Mouse (Mus musculus): Measurements from ENCODE around the gene Bpifb2.
"Not testable (repeated sequence)": the region's sequence is repeated elsewhere in the genome, so short reads cannot be mapped to it uniquely, and the experiment has no call there.

Gene Bpifb2

DNA sequence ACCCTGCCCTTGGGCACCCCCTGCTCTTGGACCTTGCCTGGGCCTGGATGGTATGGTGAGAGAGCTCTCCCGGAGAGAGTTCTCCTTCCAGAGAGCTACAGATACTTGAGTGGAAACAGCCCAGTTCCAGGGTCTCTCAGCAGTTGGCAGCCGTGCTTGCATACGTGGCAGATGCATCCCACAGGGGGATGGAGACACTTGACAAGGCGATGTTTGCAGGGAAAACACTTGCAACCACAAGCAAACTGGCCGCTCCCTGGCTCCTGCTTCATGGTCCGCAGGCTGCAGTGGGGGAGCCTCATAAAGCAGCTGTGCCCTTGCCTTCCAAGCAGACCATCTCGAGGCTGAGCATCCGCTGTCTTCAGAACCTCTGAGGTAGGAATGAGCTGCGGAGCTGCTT, at the start of gene Bpifb2:
Gene Bpifb2 (plus strand): TSS at position 301 of the 400 bp plus-strand sequence.
- no peak for DNase-seq (ENCODE audit: low spot score in 2 of 2)

- not testable (repeated sequence) for DNase-seq (ENCODE audit: low spot score in 2 of 2)
Observed at GRCm38 (mm10) chr2:153825900-153826299, 48.9 kb upstream of the Bpifb2 start.

GRCm38 (mm10) chr2:153827171-153827830, 47.5 kb upstream of the Bpifb2 start:
- no peak for DNase-seq (ENCODE audit: low spot score in 2 of 2)

DNA sequence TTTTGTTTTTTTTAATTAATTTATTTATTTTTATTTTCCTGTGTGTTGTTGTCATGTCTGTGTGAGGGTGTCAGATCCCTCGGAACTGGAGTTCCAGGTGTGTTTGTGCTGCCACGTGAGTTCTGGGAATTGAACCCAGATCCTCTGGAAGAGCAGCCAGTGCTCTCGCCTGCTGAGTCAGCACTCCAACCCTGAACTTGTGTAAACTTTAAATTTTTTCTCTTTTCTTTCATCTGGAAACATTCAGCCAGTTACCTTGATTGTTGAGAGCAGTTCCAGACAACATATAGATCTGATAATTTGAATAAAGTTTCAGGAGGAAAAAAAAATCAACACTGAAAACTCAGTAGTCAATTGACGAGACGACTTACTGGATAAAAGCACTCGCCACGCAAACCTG, 46.1 kb upstream of the Bpifb2 start:
- no peak for DNase-seq (ENCODE audit: low spot score in 2 of 2)

GRCm38 (mm10) chr2:153833291-153833690, 41.6 kb upstream of the Bpifb2 start:
- no peak for DNase-seq (ENCODE audit: low spot score in 2 of 2)

GRCm38 (mm10) chr2:153842854-153843253, 32.0 kb upstream of the Bpifb2 start:
- DNase-seq (ENCODE audit: low spot score in 2 of 2) = no peak

- no peak for DNase-seq (ENCODE audit: low spot score in 2 of 2)
Observed at GRCm38 (mm10) chr2:153848389-153848788, 26.5 kb upstream of the Bpifb2 start.

DNA sequence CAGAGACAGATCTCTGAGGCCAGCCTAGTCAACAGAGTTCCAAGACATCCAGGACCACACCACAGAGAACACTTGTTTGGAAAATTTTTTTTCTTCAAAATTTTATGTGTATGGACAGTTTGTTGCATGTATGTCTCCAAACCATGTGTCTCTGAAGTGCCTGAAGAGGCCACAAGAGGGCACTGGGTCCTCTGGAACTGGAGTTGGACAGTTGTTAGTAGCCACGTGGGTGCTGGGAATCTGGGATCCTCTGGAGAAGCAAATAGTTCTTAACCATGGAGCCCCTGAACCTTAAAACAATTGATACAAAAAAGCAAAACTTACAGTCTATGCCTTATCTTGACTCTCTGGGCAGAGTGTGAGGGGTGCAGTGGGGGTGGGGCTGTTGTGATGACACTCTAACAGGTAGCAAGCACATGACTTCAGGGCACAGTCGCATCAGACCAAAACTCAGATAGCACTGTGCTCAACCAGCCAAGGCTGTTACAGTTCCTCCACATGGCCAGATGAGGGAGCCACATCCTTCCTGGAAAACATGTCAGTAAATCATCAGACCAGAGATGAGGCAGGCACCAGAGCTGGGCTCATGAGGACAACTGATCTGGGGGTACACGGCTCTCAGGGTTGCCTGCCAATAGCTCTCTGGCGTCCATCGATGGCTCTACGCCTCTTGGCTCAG, 24.4 kb upstream of the Bpifb2 start:
- DNase-seq (ENCODE audit: low spot score in 2 of 2) = no peak

GRCm38 (mm10) chr2:153851030-153851360, 23.9 kb upstream of the Bpifb2 start:
- DNase-seq (ENCODE audit: low spot score in 2 of 2) = peak in 1 of 2 experiments; percentile 67

GRCm38 (mm10) chr2:153853544-153853943, 21.3 kb upstream of the Bpifb2 start:
- no peak for DNase-seq (ENCODE audit: low spot score in 2 of 2)

GRCm38 (mm10) chr2:153859581-153859980, 15.3 kb upstream of the Bpifb2 start:
- no peak for DNase-seq (ENCODE audit: low spot score in 2 of 2)

DNA sequence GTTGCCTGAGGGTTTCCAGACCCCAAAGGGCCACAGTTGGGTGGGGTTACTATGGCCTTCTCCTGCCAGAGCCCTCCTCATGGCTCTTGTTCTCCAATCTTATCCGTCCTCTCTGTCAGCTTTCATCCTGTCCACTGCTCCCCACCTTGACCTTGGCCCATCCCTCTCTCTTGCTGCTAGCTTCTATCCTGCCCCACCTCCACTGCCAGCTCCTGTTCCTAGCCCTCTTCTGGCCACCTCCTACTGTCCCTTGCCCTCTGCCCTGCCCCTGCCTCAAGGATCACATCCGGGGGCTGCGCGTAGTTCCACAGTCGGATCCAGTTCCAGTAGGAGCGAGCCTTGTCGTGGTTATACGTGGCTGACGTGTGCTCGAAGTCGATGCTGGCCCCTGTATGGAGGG, 14.5 kb upstream of the Bpifb2 start:
- no peak for DNase-seq (ENCODE audit: low spot score in 2 of 2)

DNA sequence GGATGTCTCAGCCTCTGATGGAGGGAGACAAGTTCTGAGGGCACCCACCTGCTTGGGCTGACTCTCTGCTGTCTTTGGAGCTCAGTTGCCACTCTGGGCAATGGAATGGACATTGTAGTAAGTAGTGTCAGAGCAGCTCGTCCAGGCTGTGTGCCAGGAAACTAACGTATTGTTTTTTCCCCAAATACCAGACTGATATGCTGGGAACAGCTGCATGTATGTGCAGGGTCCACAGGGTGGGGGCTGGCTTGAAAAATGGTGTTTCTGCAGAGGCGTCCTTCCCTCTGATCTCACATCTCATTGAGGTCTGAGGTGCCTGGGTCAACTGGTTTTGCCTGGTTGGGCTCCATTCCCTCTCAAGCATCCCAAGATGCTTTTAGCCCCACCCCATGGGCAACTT, 14.1 kb upstream of the Bpifb2 start:
- DNase-seq (ENCODE audit: low spot score in 2 of 2) = no peak

DNA sequence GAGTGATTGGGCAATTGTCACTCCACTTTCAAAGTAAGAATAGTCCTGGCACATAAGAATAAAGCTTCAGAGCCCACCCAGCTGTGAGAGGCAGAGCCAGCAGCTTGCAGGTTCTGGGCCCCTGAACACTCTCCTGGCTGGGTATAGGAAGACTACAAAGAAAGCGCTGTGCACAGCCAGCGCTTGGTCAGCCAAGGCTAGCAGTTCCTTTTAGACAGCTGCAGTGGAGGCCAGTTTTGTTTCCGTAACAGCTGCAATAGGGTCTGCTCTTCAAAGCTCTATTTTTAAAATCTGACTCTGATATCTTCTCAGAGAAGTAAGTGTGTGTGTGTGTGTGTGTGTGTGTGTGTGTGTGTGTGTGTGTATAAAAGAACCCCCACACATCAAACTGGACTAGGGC, 12.9 kb upstream of the Bpifb2 start:
- no peak for DNase-seq (ENCODE audit: low spot score in 2 of 2)

DNA sequence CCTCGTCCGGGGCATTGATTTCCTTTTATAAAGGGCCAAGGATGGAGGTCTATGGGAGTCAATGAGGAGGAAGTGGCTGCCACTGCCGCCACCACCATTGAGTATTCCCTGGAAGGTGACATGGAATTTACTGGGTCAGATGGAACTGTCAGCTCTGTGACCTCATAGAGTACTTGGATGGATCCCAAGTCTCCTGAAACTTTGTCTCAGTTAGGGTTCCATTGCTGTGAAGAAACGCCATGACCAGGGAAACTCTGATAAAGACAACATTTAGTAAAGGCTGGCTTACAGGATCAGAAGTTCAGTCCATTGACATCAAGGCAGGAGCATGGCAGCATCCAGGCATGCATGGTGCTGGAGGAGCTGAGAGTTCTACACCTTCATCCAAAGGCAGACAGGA, 3.9 kb upstream of the Bpifb2 start, which contains the start of gene Sun5:
Gene Sun5 (minus strand): TSS at position 101 of the 400 bp plus-strand sequence.
- no peak for DNase-seq (ENCODE audit: low spot score in 2 of 2)

DNA sequence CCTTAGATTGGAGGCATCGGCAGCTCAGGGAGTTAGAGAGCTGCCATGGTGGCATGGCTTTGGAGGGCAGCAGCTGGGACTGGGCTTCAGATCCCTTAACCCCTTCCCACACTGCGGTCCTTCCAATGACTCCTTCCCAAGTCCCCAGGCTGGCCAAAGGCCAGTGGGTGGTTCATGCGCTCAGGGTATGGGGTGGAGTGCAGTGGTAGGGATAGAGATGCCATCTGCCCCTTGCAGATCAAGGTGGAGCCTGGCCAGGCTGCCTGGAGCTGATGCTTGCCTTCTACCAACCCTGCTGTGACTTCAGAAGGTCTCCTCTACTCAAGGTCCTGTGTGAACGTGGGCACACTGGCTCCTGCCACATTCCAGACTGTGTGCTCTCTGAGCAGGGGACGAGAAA, 24.3 kb downstream of the Bpifb2 start:
- DNase-seq (ENCODE audit: low spot score in 2 of 2) = no peak

GRCm38 (mm10) chr2:153900088-153900487, 25.2 kb downstream of the Bpifb2 start, which contains the start of gene Bpifb6:
Bpifb6 (plus strand) TSS chr2:153900388.
- no peak for DNase-seq (ENCODE audit: low spot score in 2 of 2)

GRCm38 (mm10) chr2:153902726-153903125, 27.9 kb downstream of the Bpifb2 start:
- DNase-seq (ENCODE audit: low spot score in 2 of 2) = no peak

GRCm38 (mm10) chr2:153906626-153907025, 31.8 kb downstream of the Bpifb2 start:
- no peak for DNase-seq (ENCODE audit: low spot score in 2 of 2)

DNA sequence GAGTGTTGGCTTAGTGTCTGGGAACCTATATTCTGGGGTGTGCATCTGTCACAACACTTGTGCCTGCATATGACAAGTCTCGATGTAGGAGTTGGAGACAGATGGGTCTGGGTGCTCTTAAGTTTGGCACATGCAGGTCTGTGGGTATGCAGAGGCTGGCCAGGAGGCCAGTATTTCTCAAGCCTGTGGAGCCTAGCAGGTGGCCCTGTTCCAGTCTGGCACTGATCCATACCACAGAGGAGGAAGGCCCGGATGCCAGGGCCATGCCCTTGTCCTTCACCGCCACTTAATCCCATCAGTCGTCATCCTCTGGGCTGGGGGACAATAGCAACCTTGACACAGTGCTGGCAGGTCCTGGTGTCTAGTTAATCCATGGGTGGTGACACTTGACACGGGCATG, 39.3 kb downstream of the Bpifb2 start:
- DNase-seq (ENCODE audit: low spot score in 2 of 2) = peak in 1 of 2 experiments; percentile 10

GRCm38 (mm10) chr2:153917930-153918329, 43.1 kb downstream of the Bpifb2 start, which contains the start of gene Bpifb3:
Bpifb3 (plus strand) TSS chr2:153918230.
- DNase-seq (ENCODE audit: low spot score in 2 of 2) = no peak

DNA sequence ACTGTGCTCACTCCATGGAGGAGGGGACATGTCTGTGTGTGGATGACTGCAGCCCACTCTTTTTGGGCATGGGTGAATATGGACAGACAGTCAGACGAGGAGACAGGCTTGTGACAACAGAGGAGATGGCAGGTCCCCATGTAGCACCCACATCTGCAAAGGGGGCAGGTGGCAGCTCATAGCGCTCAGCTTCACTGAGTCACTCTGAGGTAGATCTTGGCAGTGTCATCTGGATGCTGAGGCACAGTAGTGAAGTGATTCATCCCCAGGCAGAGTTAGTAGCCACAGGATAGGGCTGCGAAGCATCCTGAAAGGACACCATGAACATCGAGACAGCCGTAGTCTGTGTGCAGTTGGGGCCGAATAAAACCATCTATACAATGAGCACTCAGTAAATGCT, 46.4 kb downstream of the Bpifb2 start:
- no peak for DNase-seq (ENCODE audit: low spot score in 2 of 2)

DNA sequence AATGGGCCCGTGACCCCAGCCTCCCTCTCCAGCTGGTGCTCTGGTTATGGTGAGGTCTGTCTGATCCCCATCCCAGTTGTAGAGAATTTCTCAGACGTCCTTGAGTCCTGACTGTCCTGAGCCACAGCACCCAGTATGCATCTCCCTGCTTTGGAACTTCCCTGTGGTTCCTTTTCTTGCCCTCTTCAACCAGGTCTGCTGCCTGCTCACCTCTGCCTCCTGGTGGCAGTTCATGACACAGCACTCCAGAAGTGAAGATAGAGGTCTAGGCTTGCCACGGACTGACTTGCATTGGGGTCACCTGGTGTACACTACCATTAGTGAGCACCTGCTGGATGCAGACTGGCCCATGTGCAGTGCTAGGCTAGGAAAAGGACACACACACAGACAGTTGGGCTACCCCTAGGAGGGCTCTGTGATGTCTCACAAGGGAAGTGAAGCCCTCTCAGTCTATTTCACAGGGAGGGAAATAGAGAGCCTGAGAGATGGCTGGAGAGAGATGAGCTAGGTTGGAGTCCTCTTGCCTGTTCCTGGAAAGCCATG, 55.1 kb downstream of the Bpifb2 start:
- peak; percentile 66 to 77 for DNase-seq (ENCODE audit: low spot score in 2 of 2)
